Mouse (Mus musculus) ovary, adult 2 months (tissue): ENCODE results near the gene Gm21953. TPM values are rescaled to one million over a fixed set of nuclear protein-coding genes. Genes with fewer than 3 reads are reported as not detected.

Source experiments
- polyA plus RNA-seq: library from polyadenylated mRNA; depleted of rRNA; stranded (reverse); fragments of >200 nt; gene quantifications from 2 replicates; pipeline ENCODE4 v1.2.3, GENCODE M21; 2012; rRNA removed

Gene Gm21953
- not detected in 2 replicates for polyA plus RNA-seq

GRCm38 (mm10) chr4:42293967-42294366 lies at the start of gene Gm21953:
Gm21953 (plus strand) TSS chr4:42294267.

GRCm38 (mm10) chr4:42255467-42255866 lies 38.6 kb upstream of the Gm21953 start, which contains the start of gene Ccl21b:
Ccl21b (plus strand) TSS chr4:42255767.

GRCm38 (mm10) chr4:42318034-42318433 lies 24.0 kb downstream of the Gm21953 start, which contains the start of gene Fam205a3:
Fam205a3 (plus strand) TSS chr4:42318334.

Other genes starting within 250 kb of the Gm21953 start
- not detected in 2 replicates for gene Gm3893, start 203.1 kb upstream of the Gm21953 start, polyA plus RNA-seq
- not detected in 2 replicates for gene Gm13304, start 179.4 kb upstream of the Gm21953 start, polyA plus RNA-seq
- not detected in 2 replicates for gene Gm13306, start 140.8 kb upstream of the Gm21953 start, polyA plus RNA-seq
- gene Gm13305, start 125.7 kb upstream of the Gm21953 start, polyA plus RNA-seq = not detected in 2 replicates
- not detected in 2 replicates for gene Gm10600, start 53.6 kb upstream of the Gm21953 start, polyA plus RNA-seq
- gene Ccl21b, start 38.5 kb upstream of the Gm21953 start, polyA plus RNA-seq = not detected in 2 replicates
- not detected in 2 replicates for gene Fam205a3, start 24.1 kb downstream of the Gm21953 start, polyA plus RNA-seq
- not detected in 2 replicates for gene Gm21586, start 145.1 kb downstream of the Gm21953 start, polyA plus RNA-seq
- gene Gm2163, start 172.5 kb downstream of the Gm21953 start, polyA plus RNA-seq = 0.12 and 0.13 TPM in 2 replicates
- gene Fam205a2, start 233.9 kb downstream of the Gm21953 start, polyA plus RNA-seq = not detected in 2 replicates